Mouse (Mus musculus) megakaryocyte, embryonic 14.5 days (primary cell): ENCODE results near the gene Epha10.
"Not testable (repeated sequence)": the region's sequence is repeated elsewhere in the genome, so short reads cannot be mapped to it uniquely, and the experiment has no call there.

Experiments used
- FLI1 ChIP-seq: IDR thresholded peaks from 2 replicates; pipeline ENCODE4 v1.6.1; 2012; ENCODE audit warnings: low read length, inconsistent platforms, mixed read lengths
- GATA1 ChIP-seq: IDR thresholded peaks from 3 replicates; pipeline ENCODE4 v1.6.1; 2012; ENCODE audit warnings: mixed read lengths, low read length, inconsistent platforms, borderline replicate concordance

DNA sequence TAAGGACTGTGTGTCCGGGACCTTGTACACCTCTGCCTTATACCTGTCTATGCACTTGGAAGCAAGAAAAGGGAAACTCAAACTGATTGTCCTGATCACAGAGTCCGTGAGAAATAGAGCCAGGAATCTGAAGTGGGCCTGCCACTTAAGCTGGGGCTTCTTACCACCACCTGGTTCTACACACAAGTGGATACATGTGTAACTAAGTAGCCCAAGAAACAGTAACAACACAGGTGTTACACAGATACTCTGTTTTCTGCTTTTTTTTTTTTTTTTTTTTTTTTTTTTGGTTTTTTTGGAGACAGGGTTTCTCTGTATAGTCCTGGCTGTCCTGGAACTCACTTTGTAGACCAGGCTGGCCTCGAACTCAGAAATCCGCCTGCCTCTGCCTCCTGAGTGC, 58.5 kb downstream of the Epha10 start, which contains the start of gene Cdca8:
- TF ChIP-seq GATA1, FLI1: not testable (repeated sequence)
